Mouse (Mus musculus) left cerebral cortex, adult 9 months (tissue): Measurements from ENCODE around the gene Rab3d.

Source experiments
- DNase-seq, 2 experiments: peaks; one replicate each; pipeline ENCODE4 v3.0.0; 2022; ENCODE audit warnings: low spot score in 2 of 2

Gene Rab3d

DNA sequence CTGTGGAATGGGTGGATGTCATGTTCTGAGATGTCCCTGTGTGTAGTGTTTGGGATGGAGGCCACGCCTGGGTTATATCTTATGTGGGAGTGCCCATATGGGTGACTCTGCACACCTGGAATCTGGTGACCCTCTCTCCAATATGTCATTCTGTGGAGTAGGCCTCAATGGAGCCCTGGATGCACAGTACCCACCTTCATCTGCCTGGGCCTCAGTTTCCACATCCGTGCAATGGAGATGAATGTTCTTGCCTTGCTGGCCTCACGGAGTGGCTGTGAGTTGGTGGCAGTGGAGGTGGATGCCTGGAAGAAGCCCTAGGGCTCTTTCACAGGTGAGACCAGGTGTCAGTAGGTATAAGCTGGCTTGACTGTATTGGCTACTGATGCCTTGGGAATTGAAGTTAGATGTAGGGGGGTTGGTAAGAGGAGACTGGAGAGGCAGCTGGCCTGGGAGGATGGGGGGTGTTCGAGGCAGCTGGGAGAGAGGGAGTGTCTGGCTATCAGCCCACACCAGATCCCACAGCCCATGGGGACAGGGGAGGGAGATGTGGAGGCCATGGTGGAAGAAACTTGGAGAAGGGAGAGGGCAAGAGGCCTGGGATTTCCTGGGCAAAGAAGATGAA lies 20.4 kb upstream of the Rab3d start:
- no peak for DNase-seq

DNA sequence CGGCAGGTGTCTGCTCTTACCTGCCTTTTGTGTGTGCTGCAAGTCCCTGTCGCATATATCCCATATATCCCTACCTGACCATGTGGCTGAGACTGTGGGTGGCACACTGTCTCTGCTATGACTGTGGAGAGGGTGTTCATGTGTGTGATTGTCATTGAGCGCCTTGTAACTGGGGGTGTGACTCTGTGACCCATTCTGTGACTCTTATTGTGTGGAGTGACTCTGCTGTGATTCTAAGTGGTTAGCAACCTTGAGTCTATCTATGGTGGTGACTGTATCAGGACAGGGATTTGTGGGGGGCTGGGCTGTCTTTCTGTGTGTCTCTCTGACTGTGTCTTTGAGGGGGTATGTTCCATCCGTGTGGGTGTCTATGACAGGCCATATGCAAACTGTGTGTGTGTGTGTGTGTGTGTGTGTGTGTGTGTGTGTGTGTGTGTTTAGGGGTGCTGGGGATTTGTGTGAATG lies 19.8 kb upstream of the Rab3d start:
- DNase-seq = no peak

DNA sequence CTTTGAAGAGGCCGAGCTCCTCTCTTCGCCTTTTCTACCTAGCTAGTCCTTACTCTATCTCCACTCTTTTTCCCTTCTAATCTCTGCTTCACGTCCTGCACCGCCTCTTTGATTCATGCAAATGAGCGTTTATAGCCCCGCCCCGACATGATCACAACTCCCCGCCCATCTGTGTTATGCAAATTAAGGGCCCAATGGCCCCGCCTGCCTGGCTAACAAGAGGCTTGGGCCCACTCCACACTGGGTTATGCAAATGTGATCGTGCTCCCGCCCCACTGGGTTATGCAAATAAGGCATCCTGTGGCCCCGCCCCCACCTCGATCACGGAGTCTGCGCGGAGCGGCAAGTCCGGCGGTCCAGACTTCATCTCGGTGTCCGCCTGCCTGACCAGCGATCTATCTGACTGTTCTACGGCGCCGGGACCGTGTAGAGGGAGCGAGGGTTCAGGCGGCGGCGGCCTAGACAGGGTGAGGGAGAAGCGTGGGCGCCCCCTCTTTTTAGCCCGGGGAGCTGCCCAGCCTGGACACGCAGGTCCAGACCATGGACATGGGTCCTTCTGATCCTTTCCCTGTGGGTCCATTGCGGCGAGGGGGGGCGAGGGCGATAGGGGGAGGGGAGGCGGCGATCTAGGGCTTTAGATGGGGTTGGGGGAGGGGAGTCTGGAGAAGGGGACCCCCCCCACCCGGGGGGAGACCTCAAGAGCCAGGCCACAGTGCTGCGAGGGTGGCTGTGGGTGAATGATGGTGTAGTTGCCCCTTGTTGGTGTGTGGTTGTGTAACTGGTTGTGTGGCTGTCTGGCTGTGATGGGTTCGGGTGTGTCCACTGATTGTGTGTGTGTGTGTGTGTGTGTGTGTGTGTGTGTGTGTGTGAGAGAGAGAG lies 18.9 kb upstream of the Rab3d start, which contains the start of gene Plppr2:
Plppr2 (plus strand) TSS at position 342 of the 879 bp plus-strand sequence.
- peak; percentile 94 to 98 for DNase-seq

DNA sequence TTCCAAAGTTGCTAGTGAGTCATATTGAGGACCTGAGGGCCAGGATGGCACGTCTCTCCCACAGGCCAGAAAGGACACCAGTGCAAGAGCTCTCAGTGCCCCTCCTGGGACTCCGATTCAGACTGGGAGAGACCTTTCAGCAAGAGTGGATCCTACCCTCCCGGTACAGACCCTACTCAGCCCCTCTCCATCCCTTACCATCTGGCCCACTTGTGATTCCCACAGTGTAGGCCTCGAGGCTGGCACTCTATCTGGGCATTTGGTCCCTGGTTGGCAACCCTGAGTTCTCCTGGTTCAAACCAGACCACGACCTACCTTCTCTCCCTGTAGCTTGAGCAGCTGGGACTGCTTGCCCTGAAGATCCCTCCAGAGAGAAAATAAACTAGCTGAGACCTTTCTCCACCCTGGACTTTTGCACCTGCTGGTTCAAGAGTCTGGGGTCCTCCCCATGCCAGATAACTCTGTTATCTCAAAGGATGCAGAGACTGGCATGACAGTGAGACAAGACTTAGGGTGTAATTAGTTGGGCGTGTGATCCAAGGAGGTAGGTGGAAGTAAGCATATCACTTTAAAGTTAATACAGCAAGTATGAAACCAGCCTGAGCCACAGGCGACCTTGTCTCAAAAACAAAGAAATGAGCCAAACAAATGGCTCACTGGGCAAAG lies 17.6 kb upstream of the Rab3d start:
- DNase-seq = no peak

DNA sequence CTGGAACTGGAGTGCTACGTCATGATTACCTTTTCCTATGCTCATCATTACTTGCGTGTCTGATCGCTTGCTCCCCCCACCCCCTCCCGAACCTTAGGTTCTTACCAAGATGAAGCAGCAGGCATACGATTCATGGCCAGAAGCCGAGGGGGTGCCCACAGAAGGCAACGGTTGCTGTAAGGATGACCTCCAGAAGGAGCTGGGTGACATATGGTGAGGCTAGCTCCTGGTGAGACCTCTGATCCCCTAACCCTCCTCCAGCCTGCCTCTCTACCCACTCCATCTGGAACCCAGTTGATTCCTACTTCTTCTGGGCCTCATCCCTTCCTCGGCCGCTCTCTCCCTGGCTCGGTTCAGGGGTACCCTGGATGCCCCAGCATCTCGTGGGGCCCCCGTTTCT lies 16.0 kb upstream of the Rab3d start:
- DNase-seq = no peak

DNA sequence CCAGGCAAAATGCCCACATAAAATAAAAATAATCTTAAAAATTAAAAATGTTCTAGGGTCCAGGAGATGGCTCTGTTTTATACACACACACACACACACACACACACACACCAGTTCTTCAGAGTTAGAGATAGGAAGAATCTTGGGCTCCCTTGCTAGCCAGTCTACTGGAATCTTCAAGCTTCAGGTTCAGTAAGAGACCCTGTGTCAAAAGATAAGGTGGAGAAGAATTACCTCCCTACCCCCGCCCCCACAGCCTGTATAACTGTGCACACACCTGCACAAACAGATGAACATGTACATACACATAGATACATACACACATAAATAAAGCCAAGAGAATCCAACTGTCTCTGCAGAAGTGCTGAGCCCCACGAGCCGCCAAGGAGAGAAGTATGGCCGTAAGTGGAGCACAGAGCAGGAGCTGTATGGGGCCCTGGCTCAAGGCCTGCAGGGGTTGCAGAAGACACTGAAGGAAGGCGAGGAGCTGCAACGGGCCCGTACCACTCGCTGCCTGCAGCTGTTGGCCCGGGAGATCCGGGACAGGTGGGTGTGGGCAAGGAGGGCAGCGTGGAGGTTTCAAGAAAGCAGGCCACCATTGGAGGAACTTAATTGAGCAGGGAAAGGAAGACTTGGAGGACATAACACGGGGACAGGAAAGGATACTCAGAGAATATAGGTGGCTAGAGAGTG lies 14.6 kb upstream of the Rab3d start:
- DNase-seq = no peak

DNA sequence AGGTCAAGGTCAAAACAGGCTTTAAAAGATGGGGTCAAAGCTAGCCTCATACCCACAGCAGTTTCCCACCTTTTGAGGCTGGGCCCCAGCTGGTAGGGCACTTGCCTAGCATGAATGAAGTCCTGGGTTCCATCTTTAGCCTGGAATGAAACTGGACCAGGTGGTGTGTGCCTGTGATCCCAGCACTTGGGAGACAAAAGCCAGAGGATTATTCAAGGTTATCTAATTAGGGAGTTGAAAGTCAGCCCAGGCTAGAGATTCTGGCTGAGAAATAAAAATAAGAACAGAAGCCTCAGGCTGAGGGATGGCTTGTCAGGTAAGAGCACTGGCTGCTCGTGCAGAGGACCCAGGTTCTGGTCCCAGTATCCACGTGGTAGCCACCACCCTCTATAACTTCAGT lies 14.0 kb upstream of the Rab3d start:
- no peak for DNase-seq

DNA sequence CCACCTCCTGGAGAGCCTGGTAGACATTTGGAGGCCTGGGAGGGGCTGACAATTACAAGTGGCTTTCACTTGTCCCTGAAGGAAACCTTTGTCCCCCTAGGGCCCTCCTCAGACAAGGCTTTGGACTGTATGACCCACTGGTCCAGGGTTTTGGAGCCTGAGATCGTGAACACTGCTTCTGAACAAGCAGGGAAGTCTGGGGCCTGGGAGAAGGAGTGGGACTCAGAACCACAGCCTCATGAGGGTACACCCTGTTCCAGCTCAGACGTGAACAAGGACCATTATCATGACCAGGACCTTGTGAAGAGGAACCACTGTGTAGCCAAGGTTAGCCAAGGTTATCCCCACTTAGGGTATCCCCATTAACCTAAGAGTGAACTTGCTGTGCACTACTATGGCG lies 11.2 kb upstream of the Rab3d start:
- DNase-seq = no peak

DNA sequence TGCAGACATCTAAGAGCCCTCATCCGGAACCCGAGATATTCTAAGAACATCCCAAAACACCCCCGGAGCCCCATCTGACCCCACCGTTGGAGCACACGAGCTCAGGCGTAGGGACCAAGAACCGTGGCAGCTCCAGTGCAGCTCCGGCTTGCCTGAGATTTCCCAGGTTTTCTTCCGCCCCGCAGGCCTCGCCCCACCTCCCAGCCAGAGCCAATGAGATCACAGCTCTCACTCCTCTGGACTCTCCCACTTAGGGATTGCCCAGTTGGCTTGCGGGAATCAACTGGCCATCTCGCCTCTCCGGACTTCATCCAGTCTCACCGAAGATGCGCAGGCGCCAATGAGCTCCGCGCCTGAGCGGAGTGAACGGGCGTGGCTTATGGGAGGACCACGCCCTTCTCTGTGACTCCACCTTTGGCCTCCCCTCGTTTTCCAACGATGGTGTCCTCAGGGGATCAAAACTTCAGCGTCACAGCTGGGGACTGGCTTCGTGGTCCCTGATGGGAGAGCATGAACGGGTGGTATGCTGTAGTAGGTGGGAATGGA lies 9.3 kb upstream of the Rab3d start, which contains the start of the genes Ccdc159 and Tmem205:
Ccdc159 (plus strand) TSS at position 264 of the 546 bp plus-strand sequence.
Tmem205 (minus strand) TSS at position 349 of the 546 bp plus-strand sequence.
- DNase-seq = peak; percentile 93 to 96

DNA sequence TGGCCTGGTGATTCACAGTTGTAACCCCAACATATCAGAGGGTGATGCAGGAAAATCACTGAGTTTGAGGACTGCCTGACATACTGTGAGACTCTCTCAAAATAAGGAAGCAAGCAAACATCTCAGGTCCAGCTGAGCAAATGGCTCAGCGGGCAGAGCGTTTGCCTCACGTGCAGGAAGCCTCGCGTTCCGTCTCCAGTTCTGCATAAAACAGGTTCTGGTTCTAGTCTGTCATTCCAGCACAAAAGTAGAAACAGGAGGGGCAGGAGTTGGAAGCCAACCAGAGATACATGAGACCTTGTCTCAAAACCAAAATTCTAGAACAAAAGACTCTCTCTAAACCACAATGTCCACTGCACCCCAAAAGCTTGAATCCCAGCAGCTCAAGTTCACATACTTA lies 8.8 kb upstream of the Rab3d start:
- DNase-seq = no peak

DNA sequence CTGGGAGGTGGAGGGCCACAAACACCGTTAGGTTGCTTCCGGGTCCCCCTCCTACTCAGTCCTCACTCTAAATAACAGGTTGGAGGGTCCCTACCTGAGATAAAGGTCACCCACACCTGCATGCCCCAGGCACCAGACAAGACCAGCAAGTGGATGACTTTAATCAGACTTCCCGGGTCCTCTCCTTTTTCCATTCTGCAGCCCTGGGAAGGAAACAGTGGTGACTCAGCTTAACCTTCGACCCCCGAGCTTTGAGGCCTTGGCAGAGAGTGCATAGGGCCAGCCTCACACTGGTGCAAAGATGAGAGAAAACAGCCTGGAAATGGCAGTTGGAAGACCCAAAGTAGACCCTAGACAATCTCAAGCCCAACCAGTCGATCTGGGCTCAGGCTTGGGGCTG lies 8.2 kb upstream of the Rab3d start:
- no peak for DNase-seq

DNA sequence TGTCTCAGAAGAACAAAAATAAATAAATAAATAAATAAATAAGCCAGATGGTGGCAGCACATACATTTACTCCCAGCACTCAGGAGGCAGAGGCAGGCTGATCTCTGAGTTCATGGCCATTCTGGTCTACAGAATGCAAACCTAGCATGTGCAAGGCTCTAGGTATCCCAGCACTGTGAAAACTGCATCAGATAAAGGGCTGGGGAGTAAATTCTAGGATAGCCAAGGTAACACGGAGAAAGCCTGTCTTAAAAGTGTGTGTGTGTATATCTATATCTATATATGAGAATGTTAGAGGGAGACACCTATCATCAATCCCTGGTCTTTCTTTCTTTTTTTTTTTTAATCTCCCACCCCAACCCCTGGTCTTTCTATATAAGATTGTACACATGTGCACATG lies 7.5 kb upstream of the Rab3d start:
- DNase-seq = no peak

DNA sequence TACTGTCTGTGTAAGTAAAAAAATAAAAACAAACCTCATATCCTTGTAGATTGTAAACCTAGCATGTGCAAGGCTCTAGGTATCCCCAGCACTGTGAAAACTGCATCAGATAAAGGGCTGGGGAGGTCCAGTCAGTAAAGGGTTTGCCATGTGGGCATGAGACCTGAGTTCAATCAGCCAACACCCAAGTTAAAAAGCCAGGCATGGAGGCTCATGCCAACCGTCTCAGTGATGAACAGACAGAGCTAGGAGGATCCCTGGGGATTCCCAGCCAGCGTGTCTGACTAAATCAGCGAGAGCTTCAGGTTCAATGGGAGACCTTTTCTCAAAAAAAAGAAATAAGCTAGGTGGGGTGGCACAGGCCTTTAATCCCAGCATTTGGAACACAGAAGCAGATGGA lies 7.0 kb upstream of the Rab3d start:
- no peak for DNase-seq

DNA sequence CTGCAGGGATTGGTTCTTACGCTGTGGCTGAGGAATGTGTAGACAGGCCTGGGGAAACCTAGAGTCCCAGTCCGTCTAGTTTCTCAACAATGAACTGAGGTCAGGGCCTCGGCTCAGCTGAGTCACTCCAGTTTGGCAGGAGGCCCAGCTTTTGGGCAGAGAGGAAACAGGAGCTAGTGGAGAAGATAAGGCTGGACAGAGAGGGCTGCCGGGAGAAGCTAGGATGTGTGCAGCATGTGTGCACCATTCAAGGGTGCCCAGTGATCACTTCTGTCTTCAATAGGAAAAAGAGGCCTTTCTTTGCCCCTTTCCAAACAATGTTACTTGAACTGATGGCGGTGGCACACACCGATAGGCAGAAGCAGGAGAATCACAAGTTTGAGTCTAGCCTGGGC lies 6.1 kb upstream of the Rab3d start:
- DNase-seq = no peak

DNA sequence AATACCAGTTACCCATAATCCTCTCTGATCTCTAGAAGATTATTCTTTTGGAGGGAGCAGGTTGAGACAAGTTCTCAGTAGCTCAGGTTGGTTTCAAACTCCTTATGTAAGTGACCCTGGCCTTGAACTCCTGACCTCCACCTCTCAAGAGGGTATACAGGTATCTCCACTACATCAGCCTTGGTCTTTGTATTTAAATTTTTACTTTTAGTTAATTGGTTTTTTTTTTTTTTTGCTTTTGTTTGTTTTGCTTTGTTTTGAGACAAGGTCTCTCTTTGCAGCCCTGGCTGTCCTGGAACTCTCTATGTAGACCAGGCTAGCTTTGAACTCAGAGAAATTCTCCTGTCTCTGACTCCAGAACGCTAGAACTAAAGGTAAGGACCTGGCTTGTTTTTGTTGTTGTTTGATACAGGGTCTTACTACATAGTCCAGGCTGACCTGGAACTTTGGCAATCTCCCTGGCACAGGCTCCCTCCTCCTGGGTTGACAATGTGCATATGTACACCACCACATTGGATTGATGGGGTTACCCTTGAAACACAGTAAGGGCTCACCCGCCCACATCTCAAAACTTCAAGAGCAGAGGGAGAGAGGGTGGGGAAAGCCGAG lies 5.6 kb upstream of the Rab3d start:
- DNase-seq = no peak

DNA sequence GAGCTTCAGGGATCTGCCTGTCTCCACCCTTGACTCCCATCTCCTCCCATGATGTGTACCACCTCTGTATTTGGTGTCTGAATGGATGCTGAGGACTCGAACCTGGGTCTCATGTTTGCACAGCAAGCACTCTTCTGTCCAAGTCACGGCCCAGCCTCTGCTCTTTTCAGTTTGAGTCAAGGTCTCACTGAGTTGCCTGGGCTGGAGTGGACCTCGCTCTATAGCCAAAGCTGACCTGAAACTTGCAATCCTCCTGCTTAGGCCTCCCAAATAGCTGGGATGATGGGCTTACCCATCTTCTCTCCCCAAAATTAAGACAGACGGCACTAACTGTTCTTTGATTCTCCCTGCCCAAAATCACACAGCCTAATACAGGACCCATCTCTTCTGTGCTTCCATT lies 5.0 kb upstream of the Rab3d start:
- DNase-seq = no peak

DNA sequence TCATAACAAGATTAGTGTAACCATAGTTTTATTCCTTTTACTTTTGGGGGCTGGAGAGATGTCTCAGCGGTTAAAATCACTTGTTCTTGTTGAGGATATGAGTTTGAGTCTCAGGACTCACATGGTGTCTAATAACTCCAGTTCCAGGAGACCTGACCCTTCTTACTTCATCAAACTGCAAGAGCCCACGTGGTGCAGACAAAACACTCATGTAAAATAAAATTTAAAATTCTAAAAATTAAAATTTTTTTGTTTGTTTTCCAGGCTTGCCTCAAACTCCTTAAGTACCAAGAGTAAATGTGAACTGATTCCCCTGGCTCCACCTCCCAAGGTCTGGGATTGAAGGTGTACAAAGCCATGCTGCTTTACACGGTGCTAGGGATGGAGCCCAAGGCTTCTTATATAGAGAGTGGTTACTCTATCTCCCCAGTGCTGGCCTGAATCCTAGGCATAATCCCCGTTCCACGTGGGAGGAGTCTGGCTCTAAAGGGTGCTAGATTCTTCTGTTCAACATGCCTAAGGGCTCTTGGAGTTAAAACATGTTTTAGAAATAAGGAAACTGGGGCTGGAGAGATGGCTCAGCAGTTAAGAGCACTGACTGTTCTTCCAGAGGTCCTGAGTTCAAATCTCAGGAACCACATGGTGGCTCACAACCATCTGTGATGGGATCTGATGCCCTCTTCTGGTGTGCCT lies 846 bp upstream of the Rab3d start:
- peak in 1 of 2 experiments; percentile 49 for DNase-seq

DNA sequence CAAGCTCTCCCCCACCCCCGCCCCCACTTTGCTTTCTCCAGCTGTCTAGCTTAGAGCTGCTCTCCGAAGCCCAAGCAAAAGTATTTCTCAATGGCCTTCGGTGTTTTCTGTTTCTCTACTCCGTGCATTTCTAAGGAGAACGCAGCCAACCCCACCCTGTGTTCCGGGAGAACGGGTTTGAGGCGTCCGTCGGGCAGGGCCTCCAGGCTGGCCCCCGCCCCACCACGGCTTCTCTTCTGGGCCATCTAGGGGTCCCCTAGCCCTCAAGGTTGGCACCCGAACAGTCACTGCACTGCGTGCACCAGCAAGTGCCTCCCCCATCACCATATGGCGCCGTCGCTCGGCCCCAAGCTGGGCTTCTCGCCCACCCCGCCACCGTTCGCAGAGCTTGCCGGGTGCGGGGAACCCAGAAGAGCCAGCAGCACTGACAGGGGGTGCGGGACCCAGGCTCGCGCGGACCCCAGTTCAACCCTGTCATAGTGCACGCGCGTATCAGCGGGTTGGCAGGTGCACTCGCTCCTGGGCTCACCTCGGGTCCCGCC lies 428 bp downstream of the Rab3d start:
- DNase-seq = peak in 1 of 2 experiments; percentile 81

DNA sequence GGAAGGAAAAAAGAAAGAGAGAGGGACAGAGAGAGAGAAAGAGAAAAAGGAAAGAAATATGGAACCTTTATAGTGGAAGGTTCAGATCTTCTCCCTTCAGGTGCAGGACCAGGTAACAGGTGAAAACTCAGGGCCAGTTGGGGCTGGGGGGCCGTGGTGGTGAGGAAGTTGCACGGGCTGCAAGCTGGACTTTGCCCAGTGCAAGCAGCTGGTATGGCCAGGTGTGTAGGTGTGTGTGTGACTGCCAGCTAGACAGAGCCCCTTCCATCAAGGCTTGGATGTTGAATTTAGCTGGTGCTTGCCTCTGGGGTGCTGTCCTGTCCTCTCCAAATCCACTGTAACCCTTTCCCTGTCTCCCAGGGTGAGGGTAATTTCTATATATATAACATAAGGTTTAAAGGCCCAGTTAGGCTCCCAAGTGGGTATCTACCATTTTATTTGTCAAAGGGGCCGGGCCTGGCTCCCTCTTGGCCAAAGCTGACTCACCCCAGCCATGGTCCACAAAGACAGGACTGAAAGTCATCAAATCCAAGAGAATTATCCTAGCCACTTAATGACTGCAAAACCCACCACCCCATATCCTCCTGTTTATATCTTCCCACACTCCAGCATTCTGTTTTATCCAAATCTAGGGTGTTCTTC lies 1.0 kb downstream of the Rab3d start:
- no peak for DNase-seq
